Mouse (Mus musculus) embryonic facial prominence, embryonic 14.5 days (tissue): ENCODE data around the gene Scaf11. TPM values are rescaled to one million over a fixed set of nuclear protein-coding genes. Genes with fewer than 3 reads are reported as not detected.
A peak's percentile ranks its signal among the peaks of the same experiment; 100 is the strongest.
"Not testable (repeated sequence)": the region's sequence is repeated elsewhere in the genome, so short reads cannot be mapped to it uniquely, and the experiment has no call there.

ENCODE experiments used
- ATAC-seq: fragments of 200-750 bp; cut with Nextera tagmentation; 2 replicates; pipeline ENCODE4 v1.8.0; 2017; ENCODE audit warnings: low read depth, moderate number of reproducible peaks, moderate TSS enrichment
- DNase-seq: peaks from one replicate; pipeline ENCODE4 v3.0.0-alpha.2; 2015; ENCODE audit warnings: low spot score
- H3K27ac ChIP-seq: fragments of 300-500 bp; sonication (generic); replicated peaks from 2 replicates; pipeline ENCODE4 v1.5.1; 2014; ENCODE audit warnings: low read depth, mild to moderate bottlenecking, low read length, moderate library complexity
- H3K27me3 ChIP-seq: fragments of 300-500 bp; sonication (generic); replicated peaks from 2 replicates; pipeline ENCODE4 v1.6.1; 2014; ENCODE audit warnings: low read length; ENCODE audit not compliant: control insufficient read depth, insufficient read depth
- H3K36me3 ChIP-seq: fragments of 300-500 bp; sonication (generic); 2 replicates; pipeline ENCODE4 v1.6.1; 2014; ENCODE audit warnings: low read length, mixed read lengths; ENCODE audit not compliant: control insufficient read depth, insufficient read depth
- H3K4me1 ChIP-seq: fragments of 300-500 bp; sonication (generic); 2 replicates; pipeline ENCODE4 v1.6.1; 2014; ENCODE audit warnings: antibody characterized with exemption, low read length; ENCODE audit not compliant: control insufficient read depth, insufficient read depth
- H3K4me2 ChIP-seq: fragments of 300-500 bp; sonication (generic); 2 replicates; pipeline ENCODE4 v1.6.1; 2014; ENCODE audit warnings: low read depth, mild to moderate bottlenecking, low read length, moderate library complexity, mixed read lengths
- H3K4me3 ChIP-seq: fragments of 300-500 bp; sonication (generic); 2 replicates; pipeline ENCODE4 v1.5.1; 2014; ENCODE audit warnings: low read depth, mild to moderate bottlenecking, low read length
- H3K9ac ChIP-seq: fragments of 300-500 bp; sonication (generic); 2 replicates; pipeline ENCODE4 v1.6.1; 2014; ENCODE audit warnings: low read depth, mild to moderate bottlenecking, low read length, moderate library complexity, mixed read lengths
- H3K9me3 ChIP-seq: fragments of 300-500 bp; sonication (generic); 2 replicates; pipeline ENCODE4 v1.6.1; 2016; ENCODE audit warnings: low read length; ENCODE audit not compliant: control insufficient read depth
- WGBS: fragments of 180-500 bp; shearing (Covaris S2); extraction: QIAGEN DNeasy Blood & Tissue Kit; methylation state at CpG from one replicate; pipeline ENCODE4 v1.1.7; 2014; 5-methylcytosine and 5-hydroxymethylcytosine counted together
- polyA plus RNA-seq: library from polyadenylated mRNA; unstranded; fragments of >200 nt; fragmentation: Nextera tagmentation; extraction: Ambion mirVana; gene quantifications from 2 replicates; pipeline ENCODE4 v1.2.1, GENCODE M21; 2014

Scaf11 gene
- polyA plus RNA-seq, result 80.3 and 83.9 TPM in 2 replicates

DNA sequence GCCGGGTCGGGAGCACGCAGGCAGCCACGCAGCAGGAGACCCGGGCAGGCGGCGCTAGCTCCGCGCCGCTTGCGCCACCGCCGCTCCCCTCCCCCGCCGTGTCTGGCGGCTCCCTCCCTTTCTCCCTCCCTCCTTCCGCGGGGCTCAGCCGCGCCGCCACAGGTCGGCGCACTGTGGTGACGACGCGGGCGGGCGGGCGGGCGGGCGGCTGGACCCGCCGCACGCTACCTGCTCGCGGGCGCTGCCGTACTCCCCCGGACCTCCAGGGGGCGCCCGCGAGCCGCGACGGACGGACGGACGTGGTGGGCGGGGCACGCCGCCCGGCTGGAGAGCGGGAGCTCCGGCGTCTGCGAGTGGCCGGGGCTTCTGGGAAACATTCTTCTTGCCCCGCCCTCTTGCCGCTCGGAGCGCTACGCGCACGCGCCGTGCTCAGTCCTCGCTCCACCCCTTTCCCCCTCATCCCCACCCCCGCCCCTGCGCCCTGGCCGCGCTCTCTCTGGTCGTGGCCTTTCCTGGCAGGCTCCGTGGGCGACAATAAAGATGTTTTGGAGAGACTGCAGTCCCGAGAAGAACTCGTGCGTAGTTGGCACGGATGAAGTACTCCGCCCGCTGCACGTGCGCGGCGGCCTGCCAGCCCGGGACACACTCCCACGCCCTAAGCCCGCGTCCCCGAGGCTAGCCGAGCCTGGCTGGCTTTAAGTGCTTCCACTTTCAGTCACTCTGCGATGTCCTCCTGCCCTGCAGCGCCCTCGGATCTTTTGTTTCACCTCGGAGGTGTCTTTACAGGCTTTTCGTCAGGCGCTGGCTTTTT lies at the start of gene Scaf11:
TSS of gene Scaf11 (minus strand) at position 114 of the 811 bp plus-strand sequence.
- WGBS, result 0% methylated on average over 31 of the region's 96 CpGs
- Histone ChIP-seq H3K4me3 (peak within 1 kb of the TSS; percentile 93), H3K9ac (peak within 1 kb of the TSS; percentile 99), H3K27me3 (no peaks in the 10 kb centered on the region), H3K27ac (peak within 1 kb of the TSS; percentile 100), H3K9me3 (no peaks in the 10 kb centered on the region), H3K36me3 (peaks cover 15% of the 10 kb centered on the region; the same call in 1 of the 2 replicates), H3K4me1 (peaks cover 26% of the 10 kb centered on the region), H3K4me2 (peak within 1 kb of the TSS; percentile 80)
- ATAC-seq (peak; percentile 94), DNase-seq (peak; percentile 98)

DNA sequence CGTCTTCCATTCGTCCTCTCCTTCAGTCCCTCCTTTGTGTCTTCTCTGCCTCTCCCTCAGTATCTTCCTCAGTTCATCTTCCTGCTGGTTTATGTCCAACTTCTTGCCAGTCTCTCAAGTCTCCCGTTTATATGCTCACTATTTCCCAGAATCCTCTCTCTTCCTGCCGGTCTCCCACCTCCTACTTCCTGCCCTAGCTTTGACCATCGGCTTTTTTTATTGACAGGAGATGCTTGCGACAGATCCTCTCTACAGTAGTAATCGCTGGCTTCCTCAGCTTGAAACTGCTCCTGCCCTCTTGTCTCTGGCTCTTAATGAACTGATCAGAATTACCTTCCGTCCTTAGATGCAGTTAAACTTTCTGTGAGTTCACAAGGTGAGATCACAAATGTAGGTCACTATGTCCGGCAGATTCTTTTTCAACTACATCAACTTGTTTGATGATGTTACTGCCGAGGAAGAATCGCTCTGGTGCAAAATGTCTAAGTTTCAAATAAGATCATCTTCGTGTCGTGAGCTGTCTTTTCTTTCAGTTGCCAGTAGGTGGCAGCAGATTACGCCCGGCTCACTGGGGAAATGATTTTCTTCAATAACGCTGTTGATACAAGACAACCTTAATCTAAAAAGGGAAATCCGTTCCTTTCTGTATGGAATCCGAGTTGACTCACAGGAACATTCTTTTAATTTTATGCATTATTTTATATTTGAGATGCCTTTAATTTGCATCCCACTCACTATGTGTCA lies 46.6 kb upstream of the Scaf11 start:
- Histone ChIP-seq H3K4me1 (no peaks in the 10 kb centered on the region), H3K4me2 (peak overlapping the region; percentile 43), H3K27me3 (no peaks in the 10 kb centered on the region), H3K27ac (no peak overlapping the region), H3K9ac (0 out of 2 replicates have a peak overlapping the region, but pooled peaks have one; percentile 11), H3K9me3 (peaks cover 12% of the 10 kb centered on the region), H3K4me3 (no peak overlapping the region), H3K36me3 (no peaks in the 10 kb centered on the region)
- ATAC-seq (no peak), DNase-seq (peak; percentile 64)
- WGBS, result 39% methylated on average over 18 of the region's 18 CpGs

DNA sequence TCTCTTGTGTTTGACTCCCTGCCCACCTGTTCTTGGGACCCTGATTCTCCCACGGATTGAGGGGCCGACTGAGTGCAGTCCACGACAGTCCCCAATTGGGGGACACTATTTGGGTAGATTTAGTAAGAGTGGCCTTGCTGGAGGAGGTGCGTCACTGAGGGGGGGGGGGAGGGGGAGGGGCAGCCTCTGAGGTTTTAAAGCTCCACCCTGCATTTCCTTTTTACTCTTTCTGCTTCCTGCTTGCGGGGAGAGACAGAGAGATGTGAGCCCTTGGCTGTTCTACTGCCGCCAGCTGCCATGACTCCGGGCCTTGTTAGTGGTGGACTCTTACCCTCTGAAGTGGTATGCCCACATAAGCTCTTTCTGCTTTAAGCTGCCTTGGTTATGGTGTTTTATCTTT lies 37.0 kb upstream of the Scaf11 start:
- DNase-seq (no peak), ATAC-seq (no peak)
- H3K4me1 ChIP-seq, result no peaks in the 10 kb centered on the region
- 90% methylated on average over 7 of the region's 7 CpGs for WGBS
- no peaks in the 10 kb centered on the region for H3K9me3 ChIP-seq
- no peak overlapping the region for H3K4me3 ChIP-seq
- H3K4me2 ChIP-seq, result no peak overlapping the region
- no peaks in the 10 kb centered on the region for H3K36me3 ChIP-seq
- H3K27ac ChIP-seq, result no peak overlapping the region
- H3K27me3 ChIP-seq, result no peaks in the 10 kb centered on the region
- no peak overlapping the region for H3K9ac ChIP-seq

DNA sequence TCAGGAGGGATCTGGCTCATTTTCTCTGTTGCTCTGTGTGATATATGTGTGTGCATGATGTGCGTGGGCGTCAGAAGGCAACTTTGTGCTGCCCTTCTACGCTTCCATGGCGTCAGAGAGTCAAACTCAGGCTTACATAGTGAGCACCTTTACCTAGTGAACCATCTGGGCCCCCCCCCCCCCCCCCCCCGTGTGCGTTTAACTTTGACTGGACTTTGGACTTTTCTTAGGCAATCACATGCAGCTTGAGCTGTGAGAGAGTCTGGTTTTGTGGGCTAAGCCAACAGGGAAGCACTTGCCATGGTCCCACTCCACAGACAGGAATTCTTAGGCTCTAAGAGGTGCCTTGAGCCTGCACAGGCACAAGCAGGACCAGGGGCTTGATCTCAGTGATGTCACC lies 33.6 kb upstream of the Scaf11 start:
- Histone ChIP-seq H3K27ac (no peak overlapping the region), H3K4me3 (no peak overlapping the region), H3K9me3 (no peaks in the 10 kb centered on the region), H3K36me3 (no peaks in the 10 kb centered on the region), H3K4me1 (peaks cover 14% of the 10 kb centered on the region), H3K9ac (no peak overlapping the region), H3K4me2 (no peak overlapping the region), H3K27me3 (no peaks in the 10 kb centered on the region)
- DNase-seq, result no peak
- WGBS, result 100% methylated on average over 4 of the region's 6 CpGs
- no peak for ATAC-seq

DNA sequence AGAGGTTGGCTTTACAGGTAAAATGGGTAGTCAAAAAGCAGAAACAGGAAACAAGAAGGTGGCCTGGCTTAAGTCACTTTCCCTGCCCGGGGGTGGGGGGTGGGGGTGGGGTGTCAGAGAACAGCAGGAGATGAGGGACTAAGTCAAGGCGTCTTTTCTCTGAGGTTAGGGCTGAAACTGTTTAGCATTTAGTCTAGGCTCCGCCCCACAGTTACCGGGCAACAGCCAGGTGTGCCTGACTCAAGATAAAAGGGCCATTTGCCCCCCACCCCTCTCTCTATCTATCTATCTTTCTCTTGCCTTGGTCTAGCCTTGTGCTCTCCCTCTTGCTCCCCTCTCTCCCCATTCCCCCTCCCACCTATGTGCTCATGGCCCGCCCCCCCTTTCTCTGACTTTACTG lies 32.9 kb upstream of the Scaf11 start:
- ATAC-seq, result no peak
- no peaks in the 10 kb centered on the region for H3K27me3 ChIP-seq
- H3K27ac ChIP-seq, result no peak overlapping the region
- 66% methylated on average over 4 of the region's 5 CpGs for WGBS
- no peak overlapping the region for H3K4me2 ChIP-seq
- H3K4me3 ChIP-seq, result no peak overlapping the region
- H3K9me3 ChIP-seq, result no peaks in the 10 kb centered on the region
- H3K4me1 ChIP-seq, result peaks cover 14% of the 10 kb centered on the region
- no peak for DNase-seq
- no peaks in the 10 kb centered on the region for H3K36me3 ChIP-seq
- H3K9ac ChIP-seq, result no peak overlapping the region

DNA sequence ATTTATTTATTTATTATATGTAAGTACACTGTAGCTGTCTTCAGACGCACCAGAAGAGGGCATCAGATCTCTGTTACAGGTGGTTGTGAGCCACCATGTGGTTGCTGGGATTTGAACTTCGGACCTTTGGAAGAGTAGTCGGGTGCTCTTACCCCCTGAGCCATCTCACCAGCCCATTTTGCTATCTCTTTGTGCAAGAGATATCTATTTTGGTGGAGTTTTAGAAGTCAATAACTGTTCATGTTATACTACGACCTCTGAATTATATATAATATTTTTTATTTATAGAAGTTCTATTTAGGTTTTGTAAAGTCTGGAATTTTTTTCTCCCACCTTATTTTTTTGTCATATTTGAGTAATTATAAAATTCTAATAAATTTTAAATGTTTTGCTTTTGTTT lies 32.3 kb upstream of the Scaf11 start:
- H3K9ac ChIP-seq, H3K9me3 ChIP-seq, DNase-seq, H3K4me3 ChIP-seq, H3K27ac ChIP-seq, ATAC-seq, H3K4me2 ChIP-seq, H3K36me3 ChIP-seq, H3K27me3 ChIP-seq: not testable (repeated sequence)
- peaks cover 18% of the 10 kb centered on the region for H3K4me1 ChIP-seq
- 84% methylated on average over 4 of the region's 4 CpGs for WGBS

DNA sequence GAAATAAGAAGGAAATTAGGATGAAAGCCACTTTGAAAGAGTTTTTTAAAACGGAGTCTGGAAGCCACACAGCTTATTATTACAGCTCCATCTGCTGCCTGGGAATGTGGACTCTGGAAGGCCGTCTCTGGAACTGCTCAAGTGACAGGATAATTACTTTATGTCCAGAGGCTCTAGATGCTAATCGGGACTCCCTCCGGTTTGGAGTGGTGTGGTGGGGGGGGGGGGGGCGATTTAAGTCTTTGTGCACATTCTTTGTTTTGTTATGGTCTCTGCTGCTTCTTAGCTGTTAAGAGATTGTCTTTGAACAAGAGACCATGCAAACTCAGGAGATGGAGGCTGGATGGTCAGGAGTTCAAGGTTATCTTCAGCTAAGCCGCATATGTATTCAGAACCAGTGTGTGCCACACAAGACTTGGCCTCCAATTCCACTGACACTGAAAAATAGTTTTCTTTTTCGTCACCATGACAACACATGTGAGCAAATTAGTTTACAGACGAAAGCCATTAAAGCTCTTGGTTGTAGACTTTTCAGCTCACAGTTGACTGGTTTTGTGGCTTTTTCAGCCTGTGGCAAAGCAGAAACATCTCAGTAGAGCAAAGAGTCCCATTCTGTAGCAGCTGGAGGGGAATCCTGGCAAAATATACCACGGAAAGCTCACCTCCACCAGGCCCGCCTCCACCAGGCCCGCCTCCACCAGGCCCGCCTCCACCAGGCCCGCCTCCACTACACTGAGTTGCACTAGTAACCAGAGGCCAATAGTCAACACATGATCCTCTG lies 31.4 kb upstream of the Scaf11 start:
- Histone ChIP-seq H3K36me3 (no peaks in the 10 kb centered on the region), H3K4me1 (peaks cover 21% of the 10 kb centered on the region), H3K27ac (peak overlapping the region; percentile 54), H3K27me3 (no peaks in the 10 kb centered on the region), H3K9ac (no peak overlapping the region), H3K4me2 (peak overlapping the region; percentile 11; the same call in 1 of the 2 replicates), H3K9me3 (no peaks in the 10 kb centered on the region), H3K4me3 (no peak overlapping the region)
- WGBS, result 17% methylated on average over 13 of the region's 13 CpGs
- ATAC-seq (peak; percentile 81), DNase-seq (peak; percentile 68)

DNA sequence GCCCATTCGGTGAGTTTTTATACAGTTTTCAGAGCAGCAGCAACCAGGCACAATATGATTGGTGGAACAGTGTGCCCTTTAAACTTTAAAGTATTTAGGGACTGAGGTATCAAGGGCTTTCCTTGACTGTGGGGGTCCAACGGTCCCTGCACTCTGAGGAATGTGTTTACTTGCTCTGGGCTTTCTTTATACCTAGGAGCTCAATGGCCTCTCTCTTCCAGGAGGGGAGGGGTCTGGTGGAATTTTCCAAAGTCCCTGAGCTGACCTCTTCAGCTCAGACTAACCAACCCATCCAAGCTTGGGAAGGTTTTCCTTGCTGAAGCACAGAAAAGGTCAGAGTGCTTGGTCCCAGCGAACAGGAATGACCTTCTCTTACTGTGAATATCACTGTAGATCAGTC lies 30.8 kb upstream of the Scaf11 start:
- Histone ChIP-seq H3K9me3 (no peaks in the 10 kb centered on the region), H3K27me3 (no peaks in the 10 kb centered on the region), H3K4me1 (peaks cover 22% of the 10 kb centered on the region), H3K9ac (no peak overlapping the region), H3K4me3 (no peak overlapping the region), H3K4me2 (no peak overlapping the region), H3K36me3 (no peaks in the 10 kb centered on the region), H3K27ac (peak overlapping the region; percentile 54; the same call in 1 of the 2 replicates)
- DNase-seq (no peak), ATAC-seq (no peak)
- 22% methylated on average over 3 of the region's 3 CpGs for WGBS
